Mouse (Mus musculus) C2C12 (cell line): ENCODE measurements at regions not wholly inside any gene's neighbourhood (a gene's known extent, or its start where the extent isn't known, plus 50 kb on each side); places are given as distances from the start of the nearest gene placed in this dataset.

Source experiments
- H3K27me3 ChIP-seq: one replicate; pipeline ENCODE4 v1.6.1; 2011; ENCODE audit not compliant: control insufficient read depth, insufficient read depth, insufficient read length
- H3K36me3 ChIP-seq: one replicate; pipeline ENCODE4 v1.6.1; 2011; ENCODE audit not compliant: control insufficient read depth, insufficient read depth
- H3K4me3 ChIP-seq: one replicate; pipeline ENCODE4 v1.5.1; 2011; ENCODE audit warnings: mild to moderate bottlenecking, control low read depth; ENCODE audit not compliant: poor library complexity, insufficient read depth, severe bottlenecking
- H3K79me2 ChIP-seq: one replicate; pipeline ENCODE4 v1.6.1; 2011; ENCODE audit not compliant: control insufficient read depth, insufficient read depth
- H3K79me3 ChIP-seq: one replicate; pipeline ENCODE4 v1.6.1; 2011; ENCODE audit warnings: low read depth, control low read depth
- H3ac ChIP-seq: one replicate; pipeline ENCODE3; 2011; ENCODE audit warnings: low read depth; ENCODE audit not compliant: control insufficient read depth, insufficient read length
- CEBPB ChIP-seq: IDR thresholded peaks from one replicate; pipeline ENCODE4 v1.6.1; 2011; ENCODE audit warnings: low read depth, mild to moderate bottlenecking, control low read depth, moderate library complexity
- CTCF ChIP-seq: IDR thresholded peaks from one replicate; pipeline ENCODE4 v1.5.1; 2011; ENCODE audit not compliant: control insufficient read depth, insufficient read depth, insufficient read length
- FOSL1 ChIP-seq: IDR thresholded peaks from one replicate; pipeline ENCODE4 v1.8.0; 2011; ENCODE audit warnings: mild to moderate bottlenecking, low read length; ENCODE audit not compliant: poor library complexity, insufficient read depth, severe bottlenecking
- MAX ChIP-seq: IDR thresholded peaks from one replicate; pipeline ENCODE4 v1.6.1; 2011; ENCODE audit warnings: mild to moderate bottlenecking, control low read depth
- MYOD1 ChIP-seq: IDR thresholded peaks from one replicate; pipeline ENCODE4 v1.6.1; 2011; ENCODE audit warnings: low read depth; ENCODE audit not compliant: control insufficient read depth, insufficient read length
- MYOG ChIP-seq: IDR thresholded peaks from one replicate; pipeline ENCODE4 v1.6.1; 2011; ENCODE audit not compliant: control insufficient read depth, insufficient read length; ENCODE audit errors: extremely low read depth
- USF1 ChIP-seq: IDR thresholded peaks from one replicate; pipeline ENCODE4 v1.6.1; 2011; ENCODE audit warnings: low read depth, mild to moderate bottlenecking, control low read depth, moderate library complexity

DNA sequence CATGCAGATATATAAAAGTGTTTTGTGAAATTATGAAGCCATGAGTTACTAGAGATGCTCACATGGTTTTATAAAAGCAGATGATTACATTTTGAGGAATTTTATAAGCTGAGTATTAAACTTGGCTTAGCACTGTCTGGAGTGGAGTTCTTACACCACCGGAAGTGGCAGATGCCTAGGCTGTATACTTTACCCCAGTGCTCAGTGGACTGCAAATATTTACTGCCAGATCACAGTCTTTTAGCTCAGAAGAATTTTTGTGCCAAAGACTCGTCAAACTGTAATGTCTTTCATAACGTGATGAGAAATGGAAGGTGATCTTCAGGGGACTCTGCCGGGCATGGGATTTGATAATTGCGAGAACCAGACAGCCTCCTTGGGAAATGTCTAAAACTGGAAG is 136.1 kb upstream of the 9330182O14Rik start:
- no peaks in the 10 kb centered on the region for H3K36me3 ChIP-seq
- no peaks in the 10 kb centered on the region for H3K79me3 ChIP-seq
- no peak overlapping the region for H3ac ChIP-seq

DNA sequence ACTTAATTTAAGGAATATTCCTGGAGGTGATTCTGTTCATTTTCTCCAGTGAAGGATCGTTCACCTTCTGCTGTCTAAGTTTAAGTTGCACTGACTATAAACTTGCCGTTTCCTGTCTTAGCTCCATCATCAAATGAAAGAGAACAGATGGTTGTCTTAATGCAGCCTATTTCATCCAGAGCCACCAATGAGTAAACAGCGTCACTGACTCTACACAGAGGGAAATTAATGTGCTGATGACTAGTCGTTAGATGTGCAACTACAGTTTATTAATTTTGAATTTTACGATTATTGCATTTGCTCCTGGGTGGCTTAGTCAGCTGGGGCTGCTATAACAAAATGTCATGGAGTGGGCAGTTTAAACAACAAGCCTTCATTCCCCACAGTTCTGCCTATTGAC is 134.1 kb upstream of the 9330182O14Rik start:
- Histone ChIP-seq H3K79me3 (no peaks in the 10 kb centered on the region), H3K4me3 (no peak overlapping the region), H3K79me2 (no peaks in the 10 kb centered on the region), H3K36me3 (no peaks in the 10 kb centered on the region), H3ac (no peak overlapping the region), H3K27me3 (peaks cover 16% of the 10 kb centered on the region)
- TF ChIP-seq USF1 (no peak), MAX (no peak), MYOD1 (no peak), MYOG (no peak), CTCF (no peak), FOSL1 (no peak), CEBPB (no peak)

More for the DNA sequence above, 136.1 kb upstream of the 9330182O14Rik start:
- no peak for TF ChIP-seq CEBPB
- TF ChIP-seq USF1: no peak
- TF ChIP-seq MAX: no peak
- no peak for TF ChIP-seq MYOG
- no peak for TF ChIP-seq CTCF
- TF ChIP-seq MYOD1: no peak
- no peak for TF ChIP-seq FOSL1
- Histone ChIP-seq H3K27me3 (peaks cover 10% of the 10 kb centered on the region), H3K79me2 (no peaks in the 10 kb centered on the region), H3K4me3 (no peak overlapping the region)

DNA sequence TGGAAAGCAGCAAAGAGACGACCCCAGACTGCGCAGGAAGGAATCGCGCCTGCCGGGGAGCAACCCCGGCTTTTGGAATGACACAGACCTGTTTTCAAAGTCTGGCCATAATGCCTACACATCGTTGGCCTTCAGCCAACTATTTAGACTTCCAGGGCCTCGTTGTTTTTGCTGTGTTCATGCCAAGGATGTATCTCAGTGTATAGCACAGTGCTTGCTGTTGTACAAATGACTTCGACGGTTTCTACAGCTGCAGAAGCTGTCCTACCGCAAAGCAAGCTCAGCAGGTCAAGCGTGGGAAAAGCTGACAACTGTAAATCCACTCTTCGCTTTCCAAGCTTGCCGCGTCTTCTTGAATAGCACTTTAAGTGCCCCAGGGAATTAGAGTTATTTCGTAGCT is 129.1 kb upstream of the 9330182O14Rik start:
- H3K36me3 ChIP-seq: no peaks in the 10 kb centered on the region
- H3K79me2 ChIP-seq: no peaks in the 10 kb centered on the region
- no peaks in the 10 kb centered on the region for H3K79me3 ChIP-seq
- no peak overlapping the region for H3K4me3 ChIP-seq
- H3ac ChIP-seq: no peak overlapping the region
- TF ChIP-seq CEBPB (no peak), MYOD1 (no peak), MYOG (no peak), FOSL1 (no peak), MAX (no peak), CTCF (no peak), USF1 (no peak)
- H3K27me3 ChIP-seq: peaks cover 20% of the 10 kb centered on the region

DNA sequence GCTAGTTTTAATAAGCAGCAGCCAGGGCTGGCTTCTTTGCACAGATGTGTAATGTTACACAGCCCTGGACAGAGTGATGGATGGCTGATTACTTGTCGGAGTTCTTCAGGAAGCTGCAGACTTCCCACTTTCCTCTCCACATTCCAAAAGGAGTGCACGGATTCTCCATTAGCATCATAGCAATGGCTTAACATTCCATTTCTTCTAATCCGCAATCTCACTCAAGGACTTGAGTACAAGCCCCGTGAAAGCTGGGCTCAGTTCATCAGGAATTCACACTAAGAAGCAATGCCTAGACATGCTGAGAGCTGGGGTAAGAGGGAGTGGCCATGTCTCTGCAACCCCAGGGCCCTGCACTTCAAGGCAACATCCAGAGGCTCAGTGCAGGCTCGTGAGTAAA is 126.3 kb upstream of the 9330182O14Rik start:
- no peak overlapping the region for H3ac ChIP-seq
- H3K79me3 ChIP-seq: no peaks in the 10 kb centered on the region
- no peak for TF ChIP-seq MYOD1
- no peak for TF ChIP-seq CEBPB
- TF ChIP-seq USF1: no peak
- TF ChIP-seq MAX: no peak
- no peak for TF ChIP-seq MYOG
- TF ChIP-seq CTCF: no peak
- TF ChIP-seq FOSL1: no peak
- H3K27me3 ChIP-seq: peaks cover 13% of the 10 kb centered on the region
- no peak overlapping the region for H3K4me3 ChIP-seq
- H3K79me2 ChIP-seq: no peaks in the 10 kb centered on the region
- no peaks in the 10 kb centered on the region for H3K36me3 ChIP-seq

DNA sequence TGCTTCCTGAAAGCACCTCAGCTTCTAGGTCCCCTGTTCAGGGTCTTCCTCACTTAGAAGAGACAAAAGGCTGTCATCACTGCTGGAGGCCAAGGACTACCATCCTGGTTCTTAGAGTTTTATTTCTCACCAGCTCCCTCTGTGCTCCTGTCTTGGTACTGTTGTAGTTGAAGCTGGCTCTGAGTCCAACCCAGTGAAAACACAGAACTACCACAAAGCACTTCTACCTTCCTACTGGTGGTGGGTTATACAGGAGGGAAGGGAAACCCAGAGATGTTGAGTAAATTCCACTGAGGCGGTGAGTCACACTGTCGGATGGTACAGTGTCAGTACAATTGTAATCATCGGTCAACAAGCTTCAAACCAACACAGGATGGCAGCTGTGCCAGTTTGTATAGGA is 120.3 kb upstream of the 9330182O14Rik start:
- H3K27me3 ChIP-seq: no peaks in the 10 kb centered on the region
- no peak for TF ChIP-seq MYOD1
- no peak for TF ChIP-seq USF1
- no peak for TF ChIP-seq MAX
- TF ChIP-seq FOSL1: no peak
- TF ChIP-seq CTCF: no peak
- TF ChIP-seq MYOG: no peak
- no peak for TF ChIP-seq CEBPB

DNA sequence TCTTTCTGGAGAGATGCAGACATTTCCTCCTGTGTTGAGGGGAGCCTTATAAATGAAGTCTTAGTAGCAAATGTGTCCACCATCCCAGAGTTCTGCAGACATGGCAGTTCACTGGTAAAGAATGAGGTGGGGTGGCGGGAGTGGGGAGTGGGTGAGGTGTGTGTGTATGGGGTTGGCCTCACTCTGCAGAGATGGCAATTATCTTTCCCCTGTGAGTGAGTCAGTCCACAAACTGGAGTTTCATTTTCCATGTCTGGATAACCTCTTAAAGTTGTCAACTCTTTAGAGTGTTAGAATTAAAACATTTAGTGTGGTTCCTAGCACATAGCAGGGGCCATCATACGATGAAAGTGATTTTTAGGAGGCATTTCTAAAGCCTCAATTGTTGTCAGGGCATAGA is 117.1 kb upstream of the 9330182O14Rik start:
- H3K79me2 ChIP-seq: no peaks in the 10 kb centered on the region
- no peak overlapping the region for H3ac ChIP-seq
- H3K79me3 ChIP-seq: no peaks in the 10 kb centered on the region
- H3K36me3 ChIP-seq: no peaks in the 10 kb centered on the region
- no peaks in the 10 kb centered on the region for H3K27me3 ChIP-seq
- TF ChIP-seq CTCF (no peak), USF1 (no peak), MAX (no peak), MYOG (no peak), CEBPB (no peak), MYOD1 (no peak), FOSL1 (no peak)
- no peak overlapping the region for H3K4me3 ChIP-seq

More for the DNA sequence above, 120.3 kb upstream of the 9330182O14Rik start:
- H3K36me3 ChIP-seq: no peaks in the 10 kb centered on the region
- H3K79me3 ChIP-seq: no peaks in the 10 kb centered on the region
- H3ac ChIP-seq: no peak overlapping the region
- no peak overlapping the region for H3K4me3 ChIP-seq
- no peaks in the 10 kb centered on the region for H3K79me2 ChIP-seq
